Mouse (Mus musculus) R1 (cell line): ENCODE measurements around the gene 8030411F24Rik.
"Not testable (repeated sequence)": the region's sequence is repeated elsewhere in the genome, so short reads cannot be mapped to it uniquely, and the experiment has no call there.

ENCODE experiments used
- DNase-seq: peaks from one replicate; pipeline ENCODE4 v3.0.0-alpha.2; 2018; ENCODE audit warnings: low read depth, low spot score

8030411F24Rik gene

GRCm38 (mm10) chr2:148781709-148782108, at the start of gene 8030411F24Rik:
Gene 8030411F24Rik (plus strand): TSS chr2:148782009.
- peak; percentile 23 for DNase-seq

- DNase-seq, result peak; percentile 97
Observed at GRCm38 (mm10) chr2:148732327-148733000, 49.3 kb upstream of the 8030411F24Rik start, which contains the start of gene Napb. Gene Napb (minus strand): TSS chr2:148732467.

- DNase-seq, result no peak
Observed at GRCm38 (mm10) chr2:148743001-148743400, 38.8 kb upstream of the 8030411F24Rik start.

GRCm38 (mm10) chr2:148743846-148744407, 37.9 kb upstream of the 8030411F24Rik start:
- no peak for DNase-seq

GRCm38 (mm10) chr2:148750058-148750457, 31.8 kb upstream of the 8030411F24Rik start, which contains the start of gene Cstl1:
Gene Cstl1 (plus strand): TSS chr2:148750358.
- no peak for DNase-seq

- peak; percentile 88 for DNase-seq
Observed at GRCm38 (mm10) chr2:148751893-148752813, 29.7 kb upstream of the 8030411F24Rik start.

GRCm38 (mm10) chr2:148754310-148754846, 27.4 kb upstream of the 8030411F24Rik start:
- no peak for DNase-seq

- DNase-seq, result peak; percentile 69
Observed at GRCm38 (mm10) chr2:148763648-148764388, 18.0 kb upstream of the 8030411F24Rik start.

- not testable (repeated sequence) for DNase-seq
Observed at GRCm38 (mm10) chr2:148771397-148771796, 10.4 kb upstream of the 8030411F24Rik start, which contains the start of gene Cst11. Gene Cst11 (minus strand): TSS chr2:148771497.

- DNase-seq, result no peak
Observed at GRCm38 (mm10) chr2:148789142-148789541, 7.3 kb downstream of the 8030411F24Rik start, which contains the start of gene Cst12. Gene Cst12 (plus strand): TSS chr2:148789361.

- no peak for DNase-seq
Observed at GRCm38 (mm10) chr2:148798485-148798884, 16.7 kb downstream of the 8030411F24Rik start, which contains the start of gene Cst8. Gene Cst8 (plus strand): TSS chr2:148798785.

- DNase-seq, result no peak
Observed at GRCm38 (mm10) chr2:148801491-148801921, 19.7 kb downstream of the 8030411F24Rik start.

GRCm38 (mm10) chr2:148806696-148807095, 24.9 kb downstream of the 8030411F24Rik start:
- no peak for DNase-seq

- no peak for DNase-seq
Observed at GRCm38 (mm10) chr2:148819909-148820308, 38.1 kb downstream of the 8030411F24Rik start, which contains the start of gene Cst13. Gene Cst13 (plus strand): TSS chr2:148820081.

- peak; percentile 82 for DNase-seq
Observed at GRCm38 (mm10) chr2:148825986-148826385, 44.2 kb downstream of the 8030411F24Rik start.

GRCm38 (mm10) chr2:148834912-148835311, 53.1 kb downstream of the 8030411F24Rik start, which contains the start of gene Cst9:
Gene Cst9 (plus strand): TSS chr2:148835147.
- DNase-seq, result no peak
